Mouse (Mus musculus): ENCODE data around the gene Nupr1. TPM values are rescaled to one million over a fixed set of nuclear protein-coding genes. Genes with fewer than 3 reads are reported as not detected.

The Nupr1 gene
- polyA plus RNA-seq, 2 experiments, result 1.9 to 3.2 TPM

GRCm38 (mm10) chr7:126621452-126622359 lies 9.0 kb downstream of the Nupr1 start:
- peak overlapping the region; percentile 31 for H3K4me2 ChIP-seq (ENCODE audit: low read depth)
- DNase-seq (ENCODE audit: low read depth in 3 of 3, low spot score in 3 of 3), result peak; percentile 26 to 32 (median 27)
- WGBS (ENCODE audit: insufficient replicate concordance), result 41% methylated on average over 9 of the region's 9 CpGs

GRCm38 (mm10) chr7:126619559-126620275 lies 10.9 kb downstream of the Nupr1 start:
- Histone ChIP-seq H3K36me3 (replicated peaks; ENCODE audit: control insufficient read depth, insufficient read depth, low read depth) (no peaks in the 10 kb centered on the region), H3K9me3 (ENCODE audit: control insufficient read depth, low read length) (no peaks in the 10 kb centered on the region), H3K9ac (replicated peaks) (no peak overlapping the region), H3K4me1 (replicated peaks; ENCODE audit: control insufficient read depth in 2 of 2, insufficient read depth in 2 of 2, low read length in 1 of 2) (peaks cover 10 to 20% of the 10 kb centered on the region in 2 experiments), H3K27me3 (ENCODE audit: control insufficient read depth, insufficient read depth, low read length) (no peaks in the 10 kb centered on the region), H3K4me2 (ENCODE audit: low read depth) (no peak overlapping the region), H3K27ac (no peak overlapping the region), H3K4me3 (ENCODE audit: insufficient read depth in 1 of 2, low read depth in 2 of 2, low read length in 2 of 2) (no peak overlapping the region)
- WGBS (ENCODE audit: insufficient replicate concordance), result 66% methylated on average over 10 of the region's 10 CpGs
- ATAC-seq (ENCODE audit: insufficient read depth), result no peak
- no peak for DNase-seq (ENCODE audit: low read depth in 3 of 3, low spot score in 3 of 3)
- TF ChIP-seq EP300 (IDR thresholded peaks at IDR 0.05; ENCODE audit: low read depth), result no peak
- TF ChIP-seq CTCF (IDR thresholded peaks at IDR 0.05; ENCODE audit: low read depth), result no peak

More at GRCm38 (mm10) chr7:126621452-126622359, 9.0 kb downstream of the Nupr1 start:
- H3K27ac ChIP-seq, result no peak overlapping the region
- H3K27me3 ChIP-seq (ENCODE audit: control insufficient read depth, insufficient read depth, low read length), result no peaks in the 10 kb centered on the region
- peaks cover 18 to 34% of the 10 kb centered on the region in 2 experiments for H3K4me1 ChIP-seq (replicated peaks; ENCODE audit: control insufficient read depth in 2 of 2, insufficient read depth in 2 of 2, low read length in 1 of 2)
- ATAC-seq (ENCODE audit: insufficient read depth), result peak; percentile 75
- 0 out of 2 replicates have a peak overlapping the region, but pooled peaks have one; percentile 27 for H3K9ac ChIP-seq (replicated peaks)
- H3K9me3 ChIP-seq (ENCODE audit: control insufficient read depth, low read length), result no peaks in the 10 kb centered on the region
- H3K36me3 ChIP-seq (replicated peaks; ENCODE audit: control insufficient read depth, insufficient read depth, low read depth), result no peaks in the 10 kb centered on the region
- TF ChIP-seq CTCF (IDR thresholded peaks at IDR 0.05; ENCODE audit: low read depth), result no peak
- TF ChIP-seq EP300 (IDR thresholded peaks at IDR 0.05; ENCODE audit: low read depth), result 0 out of 2 replicates have a peak, but pooled peaks have one; percentile 16
- H3K4me3 ChIP-seq (ENCODE audit: insufficient read depth in 1 of 2, low read depth in 2 of 2, low read length in 2 of 2), result no peak overlapping the region

GRCm38 (mm10) chr7:126616707-126617106 lies 14.0 kb downstream of the Nupr1 start:
- no peak overlapping the region for H3K4me3 ChIP-seq (ENCODE audit: insufficient read depth in 1 of 2, low read depth in 2 of 2, low read length in 2 of 2)
- 53% methylated on average over 3 of the region's 3 CpGs for WGBS (ENCODE audit: insufficient replicate concordance)
- no peaks in the 10 kb centered on the region for H3K9me3 ChIP-seq (ENCODE audit: control insufficient read depth, low read length)
- H3K27ac ChIP-seq, result no peak overlapping the region
- H3K4me1 ChIP-seq (replicated peaks; ENCODE audit: control insufficient read depth in 2 of 2, insufficient read depth in 2 of 2, low read length in 1 of 2), result peaks cover 1 to 6% of the 10 kb centered on the region in 2 experiments
- ATAC-seq (ENCODE audit: insufficient read depth) (no peak), DNase-seq (ENCODE audit: low read depth in 3 of 3, low spot score in 3 of 3) (no peak)
- no peaks in the 10 kb centered on the region for H3K27me3 ChIP-seq (ENCODE audit: control insufficient read depth, insufficient read depth, low read length)
- H3K36me3 ChIP-seq (replicated peaks; ENCODE audit: control insufficient read depth, insufficient read depth, low read depth), result no peaks in the 10 kb centered on the region
- TF ChIP-seq CTCF (IDR thresholded peaks at IDR 0.05; ENCODE audit: low read depth) (0 out of 2 replicates have a peak, but pooled peaks have one; percentile 12), EP300 (IDR thresholded peaks at IDR 0.05; ENCODE audit: low read depth) (no peak)
- no peak overlapping the region for H3K4me2 ChIP-seq (ENCODE audit: low read depth)
- H3K9ac ChIP-seq (replicated peaks), result no peak overlapping the region

GRCm38 (mm10) chr7:126612736-126613135 lies 17.9 kb downstream of the Nupr1 start:
- Histone ChIP-seq H3K27me3 (ENCODE audit: control insufficient read depth, insufficient read depth, low read length) (no peaks in the 10 kb centered on the region), H3K36me3 (replicated peaks; ENCODE audit: control insufficient read depth, insufficient read depth, low read depth) (no peaks in the 10 kb centered on the region), H3K4me1 (replicated peaks; ENCODE audit: control insufficient read depth in 2 of 2, insufficient read depth in 2 of 2, low read length in 1 of 2) (no peaks in the 10 kb centered on the region), H3K9me3 (ENCODE audit: control insufficient read depth, low read length) (no peaks in the 10 kb centered on the region), H3K4me2 (ENCODE audit: low read depth) (no peak overlapping the region), H3K9ac (replicated peaks) (no peak overlapping the region), H3K4me3 (ENCODE audit: insufficient read depth in 1 of 2, low read depth in 2 of 2, low read length in 2 of 2) (no peak overlapping the region), H3K27ac (no peak overlapping the region)
- ATAC-seq (ENCODE audit: insufficient read depth), result no peak
- WGBS (ENCODE audit: insufficient replicate concordance), result 50% methylated on average over 3 of the region's 3 CpGs
- TF ChIP-seq CTCF (IDR thresholded peaks at IDR 0.05; ENCODE audit: low read depth) (no peak), EP300 (IDR thresholded peaks at IDR 0.05; ENCODE audit: low read depth) (no peak)
- no peak for DNase-seq (ENCODE audit: low read depth in 3 of 3, low spot score in 3 of 3)

GRCm38 (mm10) chr7:126607796-126608195 lies 22.9 kb downstream of the Nupr1 start:
- no peaks in the 10 kb centered on the region for H3K27me3 ChIP-seq (ENCODE audit: control insufficient read depth, insufficient read depth, low read length)
- no peak overlapping the region for H3K4me2 ChIP-seq (ENCODE audit: low read depth)
- no peaks in the 10 kb centered on the region for H3K9me3 ChIP-seq (ENCODE audit: control insufficient read depth, low read length)
- 64% methylated on average over 5 of the region's 5 CpGs for WGBS (ENCODE audit: insufficient replicate concordance)
- H3K4me1 ChIP-seq (replicated peaks; ENCODE audit: control insufficient read depth in 2 of 2, insufficient read depth in 2 of 2, low read length in 1 of 2), result no peaks in the 10 kb centered on the region; a peak in 1 of 4 replicates
- H3K36me3 ChIP-seq (replicated peaks; ENCODE audit: control insufficient read depth, insufficient read depth, low read depth), result no peaks in the 10 kb centered on the region
- H3K4me3 ChIP-seq (ENCODE audit: insufficient read depth in 1 of 2, low read depth in 2 of 2, low read length in 2 of 2), result no peak overlapping the region
- no peak for TF ChIP-seq CTCF (IDR thresholded peaks at IDR 0.05; ENCODE audit: low read depth)
- TF ChIP-seq EP300 (IDR thresholded peaks at IDR 0.05; ENCODE audit: low read depth), result no peak
- no peak overlapping the region for H3K27ac ChIP-seq
- ATAC-seq (ENCODE audit: insufficient read depth) (no peak), DNase-seq (ENCODE audit: low read depth in 3 of 3, low spot score in 3 of 3) (no peak)
- H3K9ac ChIP-seq (replicated peaks), result no peak overlapping the region

Measured in liver, embryonic 14.5 days (tissue).